Mouse (Mus musculus) C2C12 (cell line): ENCODE measurements around the gene Nectin2.

Experiments used
- CEBPB ChIP-seq: IDR thresholded peaks from one replicate; pipeline ENCODE4 v1.6.1; 2011; ENCODE audit warnings: low read depth, mild to moderate bottlenecking, control low read depth, moderate library complexity
- CTCF ChIP-seq: IDR thresholded peaks from one replicate; pipeline ENCODE4 v1.5.1; 2011; ENCODE audit not compliant: control insufficient read depth, insufficient read depth, insufficient read length
- FOSL1 ChIP-seq: IDR thresholded peaks from one replicate; pipeline ENCODE4 v1.8.0; 2011; ENCODE audit warnings: mild to moderate bottlenecking, low read length; ENCODE audit not compliant: poor library complexity, insufficient read depth, severe bottlenecking
- MAX ChIP-seq: IDR thresholded peaks from one replicate; pipeline ENCODE4 v1.6.1; 2011; ENCODE audit warnings: mild to moderate bottlenecking, control low read depth
- MYOG ChIP-seq: IDR thresholded peaks from one replicate; pipeline ENCODE4 v1.6.1; 2011; ENCODE audit not compliant: control insufficient read depth, insufficient read length; ENCODE audit errors: extremely low read depth

DNA sequence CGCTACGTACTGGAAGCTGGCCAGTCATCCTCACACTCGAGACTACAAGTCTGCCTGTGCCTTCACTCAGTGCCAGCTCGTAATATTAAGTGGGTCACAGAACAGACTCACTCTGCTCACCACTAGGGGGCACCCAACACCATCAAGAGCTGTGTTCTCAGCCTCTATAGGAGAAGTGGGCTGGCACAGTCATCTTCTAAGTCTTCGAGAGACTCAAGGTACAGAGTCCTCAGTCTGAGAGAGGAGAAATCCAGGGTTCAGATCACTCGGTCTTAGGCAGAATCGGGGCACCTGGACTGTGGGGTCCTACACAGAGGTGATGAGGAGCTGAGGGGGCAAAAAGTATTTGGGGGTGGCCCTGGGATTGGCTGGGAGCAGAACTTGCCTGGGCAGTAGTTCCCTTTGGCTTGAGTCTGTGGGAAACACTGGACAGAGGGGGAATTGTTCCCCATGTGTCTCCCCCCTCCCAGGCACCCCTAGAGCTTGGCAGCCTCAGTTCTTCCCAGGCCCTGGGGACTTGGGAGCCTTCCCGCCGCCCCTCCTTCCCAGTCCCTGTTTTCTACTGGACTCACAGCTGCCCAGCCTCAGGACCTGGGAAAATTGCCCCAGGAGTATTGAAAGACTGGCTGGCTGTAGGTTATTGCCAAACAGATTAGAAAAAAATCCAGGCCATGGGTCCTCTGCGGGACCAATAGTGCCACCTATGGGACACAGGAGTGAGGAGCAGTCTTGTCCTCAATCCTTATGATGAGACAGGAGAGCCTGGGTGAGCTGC lies 81.1 kb downstream of the Nectin2 start:
- no peak for TF ChIP-seq FOSL1
- TF ChIP-seq CTCF = peak; percentile 84
- no peak for TF ChIP-seq MYOG
- TF ChIP-seq CEBPB = no peak
- no peak for TF ChIP-seq MAX
